Mouse (Mus musculus) regulatory T cell (primary cell): ENCODE results near the gene Brox.

Source experiments
- in situ Hi-C: fragments of 300-600 bp; cut with MboI, MseI; formaldehyde crosslinking; loops from one replicate; pipeline ENCODE4 v1.15.1; 2025; ENCODE audit warnings: high pct_unique_total_duplicates

Gene Brox

DNA sequence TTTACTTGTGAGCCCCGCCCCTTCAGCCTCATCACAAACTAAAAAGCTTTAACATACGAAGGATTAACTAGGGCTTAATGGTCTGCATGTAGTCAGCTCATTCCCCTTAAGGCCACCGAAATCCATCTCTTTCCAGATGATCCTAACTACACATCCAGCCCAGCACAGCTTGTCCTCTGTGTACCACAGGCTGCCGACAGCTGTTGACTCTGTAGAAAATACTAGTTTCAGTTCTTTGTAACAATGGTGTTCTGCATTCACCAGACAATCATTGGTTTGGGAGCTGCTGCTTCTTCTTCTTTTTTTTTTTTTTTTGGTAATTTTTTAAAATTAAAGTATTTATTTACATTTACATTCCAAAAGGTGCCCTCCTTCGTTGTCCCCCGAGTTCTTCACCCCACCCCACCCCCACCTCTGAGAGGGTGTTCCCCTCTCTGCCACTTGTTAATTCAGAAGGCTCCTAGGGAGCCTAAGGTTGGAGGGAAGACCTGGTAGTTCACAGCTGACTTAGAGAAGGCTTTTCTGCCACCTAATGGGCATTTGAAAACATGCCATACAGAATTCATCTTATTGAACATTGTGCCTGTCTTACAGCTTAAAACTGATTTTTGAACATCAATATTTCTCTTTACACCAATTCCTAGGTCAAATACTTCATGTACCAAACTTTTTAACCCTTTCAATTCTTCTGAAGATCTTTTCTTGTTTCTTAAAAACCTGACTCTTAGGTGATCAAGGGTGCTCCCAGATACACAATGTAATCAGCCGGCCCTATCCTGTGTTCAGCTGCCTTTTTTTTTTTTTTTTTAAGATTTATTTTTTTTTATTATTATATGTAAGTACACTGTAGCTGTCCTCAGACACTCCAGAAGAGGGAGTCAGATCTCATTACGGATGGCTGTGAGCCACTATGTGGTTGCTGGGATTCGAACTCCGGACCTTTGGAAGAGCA lies 23.9 kb downstream of the Brox start:
- in situ Hi-C loops = no loop called here

DNA sequence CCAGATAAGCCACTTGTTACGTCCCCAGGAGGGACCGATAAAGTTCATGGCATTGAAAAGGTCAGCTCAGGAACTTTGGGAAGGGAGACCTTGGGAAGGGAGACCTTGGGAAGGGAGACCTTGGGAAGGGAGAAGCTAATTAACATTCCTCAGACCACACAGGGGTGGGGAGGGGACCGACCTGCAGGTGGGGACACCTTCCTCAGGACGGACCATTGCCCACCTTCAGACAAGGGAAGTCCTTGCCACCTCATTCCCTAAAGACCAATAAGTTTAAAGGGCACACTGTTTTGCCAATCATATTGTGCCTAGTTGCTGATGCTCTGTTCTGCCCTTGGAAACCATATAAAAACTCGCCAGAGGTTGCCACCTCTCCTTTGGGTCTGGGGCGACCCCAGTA lies 29.4 kb downstream of the Brox start:
- in situ Hi-C loops = no loop called here

DNA sequence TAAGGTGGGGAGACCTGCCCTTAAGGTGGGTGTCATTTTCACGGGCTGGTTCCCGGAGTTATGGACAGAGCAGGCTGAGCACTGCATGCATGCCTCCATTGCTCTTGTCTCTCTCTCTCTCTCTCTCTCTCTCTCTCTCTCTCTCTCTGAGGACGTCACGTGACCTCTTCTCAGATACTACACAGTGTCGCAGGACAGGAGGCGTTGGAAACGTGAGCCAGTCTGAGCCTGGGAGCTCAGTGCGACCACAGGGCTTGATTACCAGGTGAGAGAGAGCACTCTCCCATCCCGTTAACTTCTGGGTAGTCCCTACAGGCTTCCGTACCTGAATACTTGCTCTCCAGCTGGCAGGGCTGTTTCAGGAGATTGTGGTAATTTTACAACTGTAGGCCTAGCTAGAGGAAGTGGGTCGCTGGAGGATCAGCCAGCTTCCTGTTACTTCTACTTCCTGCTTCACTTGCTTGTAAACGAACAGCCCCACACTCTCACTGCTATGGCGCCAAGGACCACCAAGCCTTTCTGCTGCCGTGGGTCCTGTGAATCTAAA lies 31.1 kb downstream of the Brox start:
- in situ Hi-C loops = no loop called here

DNA sequence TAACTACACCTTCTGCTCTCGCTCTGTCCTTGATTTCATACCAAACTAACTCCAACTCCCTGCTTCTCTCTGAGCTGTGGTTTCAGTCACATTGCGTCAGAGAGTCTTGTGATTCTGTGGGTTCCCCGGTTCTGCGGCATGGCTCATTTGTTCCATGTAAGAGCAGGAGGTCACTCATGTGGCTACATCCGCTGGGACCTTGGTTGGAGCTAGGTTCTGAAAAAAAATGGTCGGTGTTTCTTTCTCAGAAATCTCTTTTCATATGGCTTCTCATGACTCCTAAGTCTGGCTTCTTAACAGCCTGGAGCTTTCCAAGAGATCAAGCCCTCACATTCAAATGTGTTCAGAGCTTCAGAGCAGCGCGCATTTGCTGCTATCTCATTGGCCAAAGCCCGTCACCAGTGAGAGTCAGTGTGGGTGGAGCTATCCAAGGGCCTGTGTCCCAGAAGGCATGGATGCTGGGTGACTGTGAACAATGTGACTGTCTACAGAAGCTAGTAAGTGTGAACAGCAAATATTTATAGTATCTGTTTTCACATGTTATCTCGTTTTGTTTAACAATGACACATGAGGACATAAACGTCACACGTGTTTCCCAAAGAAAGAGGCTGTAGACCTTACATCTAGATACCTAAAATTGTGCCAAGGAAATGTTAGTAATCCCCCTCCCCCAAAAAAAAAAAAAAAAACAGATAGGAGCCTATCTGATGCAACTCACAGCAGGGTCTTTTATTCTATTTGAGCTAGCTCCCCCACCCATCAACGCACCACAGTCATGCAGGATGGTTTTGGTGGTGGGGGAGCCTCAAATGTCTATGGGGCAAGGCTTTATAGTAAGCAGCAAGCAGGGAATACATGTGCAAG lies 32.7 kb downstream of the Brox start:
- in situ Hi-C loops = no loop called here

DNA sequence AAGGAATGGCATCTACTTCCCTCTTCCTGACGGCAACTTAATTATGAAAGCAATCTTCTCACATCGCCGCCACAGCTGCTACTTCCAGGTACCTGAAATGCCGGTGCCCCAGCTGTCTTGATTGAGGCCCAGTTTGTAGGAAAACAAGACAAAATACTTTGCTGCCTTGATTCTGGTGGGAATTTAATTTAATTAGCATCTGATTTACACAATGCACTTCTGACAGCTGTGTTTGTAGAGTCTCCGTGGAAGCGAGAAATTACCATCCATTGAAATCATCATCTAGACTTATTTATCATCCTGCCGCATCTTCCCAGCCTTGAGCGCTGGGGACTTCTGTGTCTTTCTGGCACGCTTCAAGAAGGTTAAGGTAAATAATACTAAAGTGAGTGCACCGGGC lies 44.5 kb downstream of the Brox start:
- in situ Hi-C loops = no loop called here

DNA sequence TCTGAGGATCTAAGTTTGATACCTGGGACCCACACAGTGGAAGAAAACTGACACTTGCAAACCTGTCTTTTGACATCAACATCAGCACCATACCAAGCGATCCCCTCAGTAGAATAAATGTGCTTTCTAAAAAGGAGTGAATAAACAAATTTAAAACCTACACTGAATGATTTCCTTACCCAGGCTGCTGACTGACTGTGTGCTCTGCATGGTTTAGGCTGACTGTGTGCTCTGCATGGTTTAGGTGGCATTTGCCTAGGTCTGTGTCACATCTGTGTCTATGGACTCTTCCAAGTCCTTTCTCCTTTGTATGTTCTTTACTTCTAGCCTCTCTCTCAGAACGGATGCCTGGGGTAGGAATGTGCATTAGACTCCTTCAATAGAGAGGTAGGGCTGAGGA lies 45.3 kb downstream of the Brox start:
- in situ Hi-C loops = no loop called here

DNA sequence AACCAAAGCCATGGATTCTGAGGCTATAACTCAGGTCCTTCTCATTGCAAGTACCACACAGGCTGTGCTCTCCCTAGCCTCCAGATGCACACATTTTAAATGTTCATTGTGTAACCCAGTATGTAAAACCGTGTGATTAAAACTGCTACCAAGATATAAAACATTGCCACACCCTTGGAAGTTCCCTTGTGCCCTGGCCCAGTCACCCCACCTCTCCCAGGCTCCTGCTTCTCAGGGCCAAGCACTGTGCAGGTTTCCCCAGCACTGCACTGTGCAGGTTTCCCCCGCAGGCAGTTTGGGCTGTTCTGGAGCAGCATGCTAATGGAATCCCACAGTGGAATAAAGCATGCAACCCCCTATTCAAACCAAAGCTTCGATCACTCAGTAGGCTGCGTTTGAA lies 46.5 kb downstream of the Brox start:
- in situ Hi-C loops = no loop called here

DNA sequence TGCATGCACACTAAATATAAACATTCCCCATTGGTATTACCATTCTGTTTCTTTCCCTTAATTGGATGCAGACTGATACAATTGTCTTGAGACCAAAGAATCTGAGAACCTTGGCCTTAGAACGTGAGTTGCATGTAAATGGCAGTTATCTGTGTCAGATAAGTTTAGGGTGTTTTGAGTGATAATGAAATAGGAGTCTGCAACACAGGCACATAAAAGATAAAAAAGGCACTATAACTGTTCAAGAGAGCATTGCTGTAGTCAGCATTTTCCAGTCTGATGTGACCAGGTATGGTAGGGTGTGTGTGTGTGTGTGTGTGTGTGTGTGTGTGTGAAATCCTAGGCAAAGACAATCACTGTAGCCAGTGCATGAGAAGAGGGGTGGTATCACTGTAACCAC lies 48.9 kb downstream of the Brox start:
- in situ Hi-C loops = no loop called here

DNA sequence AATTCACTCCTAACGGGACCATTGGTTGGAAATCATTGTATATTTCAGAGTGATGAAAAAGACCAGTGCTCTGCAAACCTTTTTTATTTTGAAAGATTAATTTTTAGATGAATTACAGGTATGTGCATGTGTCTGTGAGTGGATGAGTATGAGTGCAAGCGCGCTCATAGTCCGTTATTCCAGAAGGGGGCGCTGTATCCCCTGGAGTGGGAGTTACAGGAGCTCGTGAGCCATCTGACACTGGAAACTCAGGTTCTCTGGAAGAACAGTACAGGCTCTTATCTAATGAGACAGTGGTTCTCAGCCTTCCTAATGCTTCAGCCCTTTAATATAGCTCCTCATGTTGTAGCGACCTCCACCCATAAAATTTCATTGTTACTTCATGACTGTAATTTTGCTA lies 53.8 kb downstream of the Brox start:
- in situ Hi-C loops = no loop called here

DNA sequence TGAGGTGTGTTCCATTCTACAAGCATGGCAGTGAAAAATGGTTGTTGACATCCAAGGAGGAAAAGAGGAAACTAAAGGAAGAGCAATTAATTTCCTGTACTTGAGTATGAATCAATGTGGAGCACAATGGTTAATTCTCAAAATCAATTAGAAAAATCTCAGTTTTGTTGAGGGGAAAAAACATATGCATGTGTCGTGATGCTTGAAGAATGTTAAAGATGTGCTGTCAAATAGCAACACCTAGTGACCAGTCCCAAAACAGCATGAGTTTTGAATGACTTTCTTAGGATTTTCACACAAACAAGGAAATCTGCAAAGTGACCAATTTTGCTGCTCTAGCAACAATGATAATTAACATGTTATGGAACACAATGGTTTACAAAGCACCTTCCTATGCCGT lies 59.2 kb downstream of the Brox start:
- in situ Hi-C loops = no loop called here

DNA sequence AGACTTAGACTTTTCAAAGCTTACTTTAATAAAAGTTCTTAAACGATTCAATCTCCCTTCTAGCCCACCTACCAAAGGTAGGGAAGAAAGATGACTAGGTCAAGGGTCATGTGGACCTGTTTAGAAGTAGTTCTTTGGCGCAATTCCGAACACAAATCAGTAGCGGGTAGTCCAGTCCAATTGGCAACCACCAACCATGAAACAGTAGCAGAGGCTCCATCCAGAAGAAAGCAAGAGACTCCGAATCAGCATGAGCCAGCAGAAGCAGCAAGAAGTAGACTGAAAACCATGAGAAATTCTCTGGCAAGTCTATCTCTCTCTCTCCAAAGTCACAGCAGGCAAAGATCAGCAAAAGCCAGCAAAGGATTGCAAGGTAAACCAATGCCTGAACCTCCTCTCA lies 60.6 kb downstream of the Brox start:
- in situ Hi-C loops = no loop called here

DNA sequence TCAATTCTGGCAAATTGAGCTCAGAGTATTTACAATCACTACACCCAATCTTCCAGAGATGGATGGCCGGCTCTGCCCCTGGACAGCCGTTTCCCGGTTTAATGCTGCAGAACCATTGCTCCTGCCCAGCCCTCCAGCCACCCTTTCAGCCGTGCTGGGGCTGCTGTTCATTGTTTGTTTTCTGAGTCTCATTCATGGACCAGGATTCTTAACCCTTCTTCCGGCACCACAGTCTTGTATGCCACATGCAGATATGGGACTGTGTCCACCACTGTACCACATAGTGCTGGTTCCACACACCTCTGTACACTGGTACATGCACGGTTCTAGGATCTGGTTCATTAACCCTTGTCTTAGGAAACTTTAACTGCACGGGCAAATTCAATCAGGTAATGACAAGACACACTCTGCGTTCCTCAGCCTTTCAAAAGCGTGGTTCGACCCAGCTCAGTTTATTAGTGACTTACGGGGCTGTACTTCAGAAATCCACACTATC lies 63.3 kb downstream of the Brox start:
- in situ Hi-C loops = no loop called here

DNA sequence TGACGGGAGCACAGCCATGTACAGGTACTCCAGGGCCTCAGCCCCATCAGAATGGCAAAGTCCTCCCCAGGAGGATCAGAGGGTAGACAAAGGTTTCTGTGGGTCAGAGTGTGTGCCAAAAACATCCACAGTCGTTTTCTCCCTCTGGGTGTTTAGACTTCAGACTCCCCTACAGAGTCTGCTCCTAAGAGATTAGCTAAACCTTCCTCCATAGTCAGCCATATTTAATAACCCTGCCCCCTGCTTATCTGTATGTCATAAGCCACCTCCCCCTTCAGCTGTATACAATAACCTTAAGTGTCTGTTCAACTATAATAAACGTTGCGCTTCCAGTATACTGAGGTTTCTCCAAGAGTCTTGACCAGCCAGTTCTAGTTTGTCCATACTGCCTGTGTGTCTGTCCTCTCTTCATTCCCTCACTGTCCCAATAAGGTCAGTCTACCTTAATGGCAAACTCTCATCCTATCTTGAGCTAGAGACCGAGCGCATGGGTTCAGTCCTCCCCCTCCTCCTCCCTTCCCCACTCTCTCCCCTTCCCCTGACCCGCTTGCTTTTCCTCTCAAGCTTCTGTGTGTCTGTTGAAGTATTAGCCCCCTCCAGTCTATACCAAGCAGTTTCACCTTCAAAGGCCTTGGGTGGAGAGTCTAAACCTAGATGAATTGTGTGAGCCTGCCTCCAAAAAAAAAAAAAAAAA lies 63.9 kb downstream of the Brox start:
- in situ Hi-C loops = no loop called here

DNA sequence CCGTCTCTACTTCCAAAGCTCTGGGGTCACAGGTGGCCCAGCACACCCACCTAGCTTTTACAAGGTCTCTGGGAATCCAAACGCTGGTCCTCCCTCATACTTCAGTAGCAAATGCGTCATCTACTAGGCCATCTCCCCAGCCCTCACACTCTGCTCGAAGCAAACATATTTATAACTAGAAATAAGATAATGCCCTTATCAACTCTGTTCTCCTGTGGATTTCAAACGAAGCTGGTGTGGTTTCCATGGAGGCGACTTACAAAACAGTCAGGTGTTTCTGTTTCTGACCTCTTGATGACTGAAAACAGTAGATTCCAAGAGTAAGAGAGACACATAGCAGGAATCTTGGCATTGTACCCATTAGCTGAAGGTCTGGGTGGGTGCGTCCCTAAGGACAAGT lies 69.6 kb downstream of the Brox start:
- in situ Hi-C loops = no loop called here
